Mouse (Mus musculus) MEL (cell line): ENCODE data around the gene Rassf3.

Experiments
- BHLHE40 ChIP-seq: IDR thresholded peaks from 2 replicates; pipeline ENCODE4 v1.6.1; 2012; ENCODE audit warnings: low read depth, mild to moderate bottlenecking, inconsistent platforms, low read length, improper control_type of control experiment, borderline replicate concordance
- EP300 ChIP-seq, 2 experiments: IDR thresholded peaks; 2 replicates each; pipeline ENCODE4 v1.6.1; 2011; ENCODE audit warnings: improper control_type of control experiment in 2 of 2, low read length in 2 of 2, low read depth in 1 of 2, mild to moderate bottlenecking in 1 of 2
- MAX ChIP-seq: IDR thresholded peaks from 2 replicates; pipeline ENCODE4 v1.6.1; 2011; ENCODE audit warnings: low read length, improper control_type of control experiment
- MYC ChIP-seq: IDR thresholded peaks from 2 replicates; pipeline ENCODE4 v1.6.1; 2011; ENCODE audit warnings: low read depth, mild to moderate bottlenecking, low read length, improper control_type of control experiment, moderate library complexity

GRCm38 (mm10) chr10:121493374-121494162, 17.4 kb upstream of the Rassf3 start:
- TF ChIP-seq BHLHE40 (no peak), MAX (no peak), EP300 (IDR thresholded peaks at IDR 0.05; ENCODE audit: low read depth in 1 of 2, low read length in 2 of 2) (no peak), MYC (no peak)
